Mouse (Mus musculus): ENCODE data around the gene Scap.
A peak's percentile ranks its signal among the peaks of the same experiment; 100 is the strongest.
"Not testable (repeated sequence)": the region's sequence is repeated elsewhere in the genome, so short reads cannot be mapped to it uniquely, and the experiment has no call there.

Gene Scap

DNA sequence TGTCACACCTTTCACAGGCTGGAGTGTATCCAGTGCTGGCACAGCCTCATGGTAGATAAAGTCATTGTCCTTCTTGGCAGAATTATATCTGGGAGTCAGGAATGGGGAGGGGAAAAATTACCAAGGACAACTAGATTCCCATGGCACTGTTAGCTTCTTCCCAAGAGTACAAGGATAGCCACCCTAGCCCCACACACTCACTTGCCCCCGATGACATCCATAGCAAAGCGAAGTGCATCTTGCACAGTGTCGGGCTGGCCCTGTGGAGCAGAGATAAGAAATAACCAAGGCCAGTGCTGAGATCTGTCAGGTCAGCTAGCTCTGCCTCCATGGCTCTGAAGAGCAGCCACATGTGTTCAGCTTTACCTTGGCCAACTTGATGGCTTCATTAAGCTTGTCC lies 57.8 kb downstream of the Scap start:
- no peak for DNase-seq

DNA sequence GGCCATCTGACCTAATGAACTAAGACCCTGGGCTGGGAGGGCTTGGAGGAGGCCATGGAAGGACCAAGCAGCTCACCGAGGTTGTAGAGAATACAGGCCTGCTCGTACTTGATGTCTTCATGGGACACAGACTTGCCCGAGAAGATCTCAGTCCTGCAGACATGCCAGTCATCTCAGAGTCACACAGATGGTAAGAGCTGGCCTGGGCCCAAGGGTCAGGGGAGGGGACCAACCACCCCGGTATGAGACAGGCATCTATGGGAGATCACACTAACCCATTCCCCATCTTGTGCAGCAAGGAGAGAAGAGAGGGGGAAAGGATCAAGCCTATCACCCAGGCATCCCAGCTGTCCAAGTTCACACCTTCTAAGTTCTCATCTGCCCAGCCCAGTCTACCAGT lies 60.2 kb downstream of the Scap start:
- no peak for DNase-seq

DNA sequence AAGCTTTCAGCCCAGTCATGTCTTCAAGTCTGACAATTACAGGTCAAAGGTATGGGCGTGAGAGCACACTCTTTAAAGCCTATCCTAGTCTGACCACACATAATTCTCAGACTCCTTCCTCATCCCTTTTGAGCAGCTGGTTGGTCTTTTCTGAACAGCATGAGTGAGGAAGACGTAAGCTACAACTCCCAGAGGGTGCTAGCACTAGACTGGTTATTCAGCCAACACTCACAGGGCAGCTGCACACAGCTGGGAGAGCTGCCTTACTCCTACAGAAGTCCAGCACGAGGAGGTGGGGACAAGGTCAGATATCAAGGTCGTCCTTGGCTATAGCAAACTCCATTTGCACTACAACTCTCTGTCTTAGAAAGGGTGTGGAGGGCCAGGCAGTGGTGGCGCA lies 67.6 kb downstream of the Scap start:
- no peak for DNase-seq

DNA sequence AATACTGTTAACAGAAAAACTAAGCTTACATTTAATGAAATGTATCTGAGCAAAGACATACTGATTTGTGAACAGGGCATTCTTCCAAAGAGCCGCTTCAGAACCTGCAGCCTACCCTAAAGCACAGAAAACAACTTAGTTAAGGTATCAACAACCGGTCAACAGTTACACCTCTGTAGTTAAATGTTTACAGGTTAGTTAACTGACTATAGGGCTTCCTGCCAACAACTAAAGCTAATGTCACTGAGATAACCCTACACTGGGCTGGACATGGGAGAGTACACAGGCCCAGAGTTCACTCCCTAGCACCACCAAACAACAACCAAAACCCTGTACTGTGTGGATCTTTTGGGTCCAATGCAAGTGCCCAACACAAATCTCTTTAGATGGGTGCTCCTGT lies 69.6 kb downstream of the Scap start:
- no peak for DNase-seq

DNA sequence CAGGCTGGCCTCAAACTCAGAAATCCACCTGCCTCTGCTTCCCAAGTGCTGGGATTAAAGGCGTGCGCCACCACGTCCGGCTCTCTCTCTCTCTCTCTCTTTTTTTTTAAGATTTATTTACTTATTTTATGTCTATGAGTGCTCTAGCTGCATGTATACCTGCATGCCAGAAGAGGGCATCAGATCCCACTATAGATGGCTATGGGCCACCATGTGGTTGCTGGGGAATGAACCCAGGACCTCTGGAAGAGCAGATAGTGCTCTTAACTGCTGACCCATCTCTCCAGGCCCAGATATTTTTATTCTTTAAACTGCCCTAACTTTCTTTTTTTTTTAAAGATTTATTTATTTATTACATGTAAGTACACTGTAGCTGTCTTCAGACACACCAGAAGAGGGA lies 70.2 kb downstream of the Scap start:
- not testable (repeated sequence) for DNase-seq

DNA sequence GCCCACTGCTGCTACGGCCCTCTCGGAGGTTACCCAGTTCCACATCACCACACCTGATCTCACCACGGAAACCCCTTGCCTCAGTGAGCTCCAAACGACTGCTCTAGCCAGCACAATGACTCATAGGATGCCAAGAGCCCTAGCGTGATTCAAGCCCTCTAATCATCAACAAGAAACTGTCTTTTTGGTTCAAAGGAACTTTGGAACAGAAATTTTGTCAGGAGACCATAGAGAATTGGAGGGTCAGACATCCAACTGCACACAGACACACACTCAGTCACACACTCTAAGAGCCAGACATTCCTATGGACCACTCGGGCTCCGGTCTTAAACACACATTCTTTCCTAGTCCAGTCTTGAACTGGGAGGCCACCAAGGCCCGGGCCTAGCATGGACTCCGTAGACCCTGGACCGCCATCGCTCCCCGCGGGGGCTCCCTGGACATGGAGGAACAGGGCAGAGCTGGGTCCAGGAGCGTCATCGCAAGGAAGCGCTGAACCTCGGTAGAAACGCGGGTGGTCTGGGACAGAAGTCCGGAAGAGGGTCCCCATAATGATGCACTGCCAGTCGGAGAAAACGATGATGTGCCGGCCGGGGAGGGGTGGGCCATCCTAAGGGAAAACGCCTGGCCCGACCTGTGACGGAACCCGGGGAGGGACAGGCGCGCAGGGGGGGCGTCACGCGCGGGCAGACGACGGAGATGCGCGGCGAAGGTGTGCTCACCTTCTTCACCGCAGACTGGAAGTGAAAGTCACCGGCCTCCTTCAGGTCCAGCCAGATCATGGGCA lies 74.4 kb downstream of the Scap start:
- no peak for DNase-seq

DNA sequence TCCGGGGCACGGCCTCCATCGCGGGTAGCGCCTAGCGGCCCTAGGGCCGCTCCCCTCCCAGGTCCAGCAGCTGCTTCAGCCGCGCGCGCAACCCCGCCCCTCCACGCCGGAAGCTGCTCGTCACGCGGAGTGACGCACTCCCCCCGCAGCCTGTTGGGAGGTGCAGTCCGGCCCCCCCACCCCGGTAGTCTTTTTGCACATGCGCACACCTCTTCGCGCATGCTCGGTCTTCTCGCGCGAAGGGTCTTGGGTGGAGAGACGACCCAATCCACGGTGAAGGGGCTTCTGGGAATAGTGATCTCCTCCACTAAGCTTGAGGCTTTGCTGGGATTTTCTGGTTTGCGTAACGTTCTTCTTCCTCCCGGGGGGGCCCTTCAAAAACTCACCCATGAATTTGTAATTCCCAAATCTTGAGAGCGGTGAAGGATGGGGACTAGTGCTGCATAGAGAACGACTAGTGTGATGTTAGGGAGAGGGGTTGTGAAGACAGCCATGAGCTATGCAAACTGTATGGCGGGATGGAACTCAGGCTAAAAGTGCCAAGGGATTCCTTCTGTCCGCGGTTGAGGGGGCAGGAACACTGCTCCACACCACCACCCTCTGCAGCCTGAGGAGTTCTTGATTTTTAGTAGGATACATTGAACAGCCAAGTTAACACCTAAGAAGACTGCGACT lies 75.1 kb downstream of the Scap start, which contains the start of gene Ptpn23:
Gene Ptpn23 (minus strand): TSS at position 115 of the 675 bp plus-strand sequence.
- DNase-seq: peak; percentile 95

DNA sequence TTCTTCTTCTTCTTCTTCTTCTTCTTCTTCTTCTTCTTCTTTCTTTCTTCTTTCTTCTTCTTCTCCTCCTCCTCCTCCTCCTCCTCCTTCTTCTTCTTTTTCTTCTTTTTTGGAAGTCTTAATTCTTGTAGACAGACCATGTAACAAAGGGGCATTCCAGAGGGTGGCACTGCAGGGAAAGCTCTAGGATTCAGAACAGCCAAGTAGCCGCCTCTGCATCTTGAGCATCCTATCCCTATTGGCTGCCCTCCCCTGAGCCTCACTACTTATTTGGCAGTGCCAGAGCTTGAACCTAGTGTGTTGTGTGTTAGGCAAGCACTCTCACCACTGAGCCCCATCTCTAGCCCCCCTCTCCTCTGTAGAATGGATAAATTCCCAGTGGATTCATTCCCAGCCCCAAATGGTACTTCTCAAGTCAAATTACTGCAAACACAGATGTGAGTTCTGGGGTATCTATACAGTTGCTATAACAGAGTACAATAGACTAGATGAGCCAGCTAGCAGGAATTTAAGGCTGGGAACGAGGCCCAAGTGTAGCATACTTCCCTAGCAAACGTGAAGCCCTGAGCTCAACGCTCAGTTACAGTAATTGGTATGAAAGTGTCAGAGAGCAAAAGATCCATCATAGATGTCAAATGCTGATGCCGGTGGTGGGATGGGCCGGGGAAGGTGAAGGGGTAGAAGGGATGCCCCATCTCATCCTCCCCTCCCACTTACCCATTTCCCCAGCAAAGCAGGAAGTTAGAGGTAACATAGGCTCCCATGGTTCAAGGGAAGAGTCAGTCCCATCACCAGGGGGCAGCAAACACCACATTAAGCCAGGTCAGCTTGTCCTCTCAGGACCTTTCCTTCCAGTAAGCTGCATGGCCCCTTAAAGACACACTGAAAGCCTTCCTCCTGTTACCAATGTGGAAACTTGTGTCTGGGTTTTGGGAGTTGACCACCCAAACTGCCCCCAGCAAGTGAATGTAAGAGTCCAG lies 78.1 kb downstream of the Scap start:
- peak; percentile 49 for DNase-seq

DNA sequence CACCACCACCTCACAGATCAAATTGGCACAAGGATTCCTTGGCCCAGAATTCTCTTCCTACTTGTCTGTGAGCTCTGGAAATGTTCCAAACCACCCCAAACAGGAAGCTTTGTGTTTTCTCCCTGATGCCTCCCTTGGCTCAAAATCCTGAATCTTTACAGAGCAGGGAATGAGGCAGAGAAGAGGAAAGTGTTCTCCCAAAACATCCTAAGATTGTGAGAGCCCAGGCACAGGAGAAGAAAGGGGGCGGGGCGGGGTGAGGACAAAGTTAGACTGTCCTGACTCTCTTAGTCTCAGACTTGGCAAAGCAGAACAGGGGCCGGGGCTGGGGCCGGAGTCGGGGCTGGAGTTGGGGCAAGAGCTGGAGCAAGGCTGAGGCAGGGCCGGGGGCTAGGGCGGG lies 79.8 kb downstream of the Scap start:
- DNase-seq: no peak

DNA sequence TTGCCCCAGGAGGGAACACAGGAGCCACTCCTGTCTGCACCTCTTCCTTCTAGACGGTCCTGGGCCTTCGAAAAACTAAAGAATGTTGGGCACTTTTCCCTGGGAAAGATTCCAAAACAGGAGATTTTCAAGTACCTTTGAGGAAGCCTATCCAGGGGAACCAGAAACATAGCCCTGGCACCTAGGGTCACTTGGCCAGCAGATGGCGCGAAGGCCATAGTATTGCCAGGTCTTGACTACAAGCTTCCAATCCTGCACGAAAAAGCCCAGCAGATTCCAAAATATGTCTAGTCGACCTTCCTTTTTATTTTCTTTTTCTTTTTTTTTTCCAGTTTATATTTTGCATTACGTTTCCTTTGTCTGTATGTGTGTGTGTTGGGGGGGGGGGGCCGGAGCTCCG lies 80.7 kb downstream of the Scap start:
- no peak for DNase-seq

DNA sequence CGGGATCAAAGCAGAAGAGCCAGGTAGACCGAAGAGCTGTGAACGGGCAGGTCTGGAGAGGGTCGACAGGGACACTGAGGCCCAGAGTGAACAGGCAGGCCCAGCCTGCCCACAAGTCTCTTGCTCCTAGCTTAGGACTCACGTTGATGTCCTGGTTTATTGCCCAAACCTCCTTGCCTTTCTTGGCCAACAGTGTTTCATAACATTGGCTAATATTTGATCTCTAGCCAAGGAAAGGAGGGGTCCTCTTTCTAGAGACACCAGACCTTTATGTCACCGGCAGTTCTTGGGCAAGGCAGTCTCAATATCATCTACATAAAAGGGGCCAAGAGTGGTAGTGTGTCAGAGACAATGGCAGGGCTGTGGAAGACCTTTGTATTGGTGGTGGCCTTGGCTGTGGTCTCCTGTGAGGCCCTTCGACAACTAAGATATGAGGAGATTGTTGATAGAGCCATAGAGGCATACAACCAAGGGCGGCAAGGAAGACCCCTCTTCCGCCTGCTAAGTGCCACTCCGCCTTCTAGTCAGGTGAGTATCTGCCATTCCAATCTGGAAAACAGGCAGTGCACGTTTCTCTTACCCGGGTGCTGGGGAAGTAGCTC lies 86.5 kb downstream of the Scap start, which contains the start of gene Ngp:
Gene Ngp (plus strand): TSS at position 237 of the 602 bp plus-strand sequence.
- no peak for DNase-seq

DNA sequence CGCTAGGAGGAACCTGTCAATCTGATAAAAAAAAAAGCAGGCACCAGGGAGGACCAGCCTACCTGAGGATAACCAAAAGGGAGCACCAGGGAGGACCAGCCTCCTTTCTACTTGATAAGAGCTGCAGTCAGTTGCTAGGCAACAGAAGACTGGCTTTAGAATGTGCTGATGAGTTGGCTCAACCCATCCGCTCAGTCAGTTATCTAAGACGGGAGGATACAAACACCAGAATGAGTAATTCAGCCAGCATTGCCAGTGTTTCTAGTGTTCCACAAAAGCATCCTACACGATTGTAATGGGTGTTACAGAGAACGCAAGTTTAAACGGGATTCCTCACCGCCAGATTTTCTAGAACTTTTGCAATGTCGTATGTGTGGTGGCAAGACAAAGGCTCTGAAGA lies 98.2 kb downstream of the Scap start:
- DNase-seq: no peak

DNA sequence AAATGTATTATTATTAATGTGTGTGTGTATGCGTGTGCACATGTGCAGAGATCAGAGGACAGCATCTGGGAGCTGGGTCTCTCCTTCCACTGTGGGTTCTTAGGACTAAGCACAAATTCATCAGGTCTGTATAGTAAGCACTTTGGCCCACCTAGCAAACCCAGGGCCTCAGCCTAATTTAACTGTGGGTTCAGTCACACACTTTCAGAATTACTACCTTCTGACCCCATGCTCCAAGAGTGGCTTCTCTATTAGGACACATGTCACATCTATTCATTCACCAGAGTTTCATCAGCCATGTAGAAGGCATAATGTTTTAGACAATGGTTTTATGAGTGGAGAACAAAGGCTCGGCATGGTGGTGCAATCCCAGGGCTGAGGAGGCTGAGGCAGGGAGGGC lies 100.0 kb downstream of the Scap start:
- DNase-seq: no peak
